Mouse (Mus musculus) hindbrain, embryonic 15.5 days (tissue): ENCODE results near the gene Shisa8. TPM values are rescaled to one million over a fixed set of nuclear protein-coding genes. Genes with fewer than 3 reads are reported as not detected.
A peak's percentile ranks its signal among the peaks of the same experiment; 100 is the strongest.

Source experiments
- ATAC-seq: fragments of 200-750 bp; cut with Nextera tagmentation; 2 replicates; pipeline ENCODE4 v1.8.0; 2017; ENCODE audit warnings: low read depth, moderate number of reproducible peaks, moderate TSS enrichment; ENCODE audit not compliant: low FRiP score
- H3K27ac ChIP-seq: fragments of 300-500 bp; sonication (generic); replicated peaks from 2 replicates; pipeline ENCODE4 v1.5.1; 2015; ENCODE audit warnings: mild to moderate bottlenecking, inconsistent platforms
- H3K27me3 ChIP-seq: fragments of 300-500 bp; sonication (generic); 2 replicates; pipeline ENCODE4 v1.6.1; 2015; ENCODE audit warnings: control low read depth, inconsistent platforms
- H3K36me3 ChIP-seq: fragments of 300-500 bp; sonication (generic); 2 replicates; pipeline ENCODE4 v1.6.1; 2015; ENCODE audit warnings: control low read depth, inconsistent platforms
- H3K4me1 ChIP-seq: fragments of 300-500 bp; sonication (generic); replicated peaks from 2 replicates; pipeline ENCODE4 v1.6.1; 2015; ENCODE audit warnings: control low read depth, inconsistent platforms
- H3K4me2 ChIP-seq: fragments of 300-500 bp; sonication (generic); 2 replicates; pipeline ENCODE4 v1.6.1; 2015; ENCODE audit warnings: moderate library complexity, mild to moderate bottlenecking, inconsistent platforms
- H3K4me3 ChIP-seq: fragments of 300-500 bp; sonication (generic); 2 replicates; pipeline ENCODE4 v1.5.1; 2015; ENCODE audit warnings: mild to moderate bottlenecking, inconsistent platforms
- H3K9ac ChIP-seq: fragments of 300-500 bp; sonication (generic); 2 replicates; pipeline ENCODE4 v1.6.1; 2015; ENCODE audit warnings: inconsistent platforms
- H3K9me3 ChIP-seq: fragments of 300-500 bp; sonication (generic); 2 replicates; pipeline ENCODE4 v1.6.1; 2016; ENCODE audit warnings: control low read depth, inconsistent platforms
- WGBS: fragments of 180-500 bp; shearing (Covaris S2); methylation state at CpG from one replicate; pipeline ENCODE4 v1.1.7; 2015; 5-methylcytosine and 5-hydroxymethylcytosine counted together
- polyA plus RNA-seq: library from polyadenylated mRNA; unstranded; fragments of >200 nt; fragmentation: Nextera tagmentation; extraction: Ambion mirVana; gene quantifications from 2 replicates; pipeline ENCODE4 v1.2.1, GENCODE M21; 2015

Gene Shisa8
- polyA plus RNA-seq, 1 experiment from 2014 or later: 4.6 TPM

DNA sequence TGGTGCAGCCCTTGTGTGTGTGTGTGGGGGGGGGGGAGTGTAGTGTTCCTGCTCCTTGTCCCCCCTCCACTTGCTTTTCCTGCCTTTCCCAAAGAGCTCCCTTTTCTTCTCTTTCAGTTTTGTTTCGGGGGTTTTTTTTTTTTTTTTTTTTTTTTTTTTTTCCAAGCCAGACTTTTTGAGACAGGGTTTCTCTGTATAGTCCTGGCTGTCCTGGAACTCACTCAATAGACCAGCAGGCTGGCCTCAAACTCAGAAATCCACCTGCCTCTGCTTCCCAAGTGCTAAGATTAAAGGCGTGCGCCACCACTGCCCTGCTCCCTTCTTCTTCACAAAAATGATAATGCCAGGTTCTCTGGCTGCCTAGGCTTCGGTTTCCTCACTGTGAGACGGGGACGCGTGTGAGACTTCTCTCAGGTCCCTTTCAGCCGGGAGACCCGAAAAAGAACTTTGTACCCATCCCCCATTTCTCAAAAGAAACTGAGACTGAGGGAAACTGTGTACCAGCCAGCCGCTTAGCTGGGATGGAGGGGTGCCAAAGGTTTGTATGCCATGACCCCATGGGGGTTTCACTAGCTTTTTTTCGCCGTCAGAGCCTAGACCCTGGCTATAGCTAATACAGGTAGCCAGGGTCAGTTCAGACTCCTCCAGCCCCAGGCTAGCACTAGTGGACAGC, 7.5 kb upstream of the Shisa8 start:
- Histone ChIP-seq H3K9me3 (no peaks in the 10 kb centered on the region), H3K27me3 (peaks cover 23% of the 10 kb centered on the region)

DNA sequence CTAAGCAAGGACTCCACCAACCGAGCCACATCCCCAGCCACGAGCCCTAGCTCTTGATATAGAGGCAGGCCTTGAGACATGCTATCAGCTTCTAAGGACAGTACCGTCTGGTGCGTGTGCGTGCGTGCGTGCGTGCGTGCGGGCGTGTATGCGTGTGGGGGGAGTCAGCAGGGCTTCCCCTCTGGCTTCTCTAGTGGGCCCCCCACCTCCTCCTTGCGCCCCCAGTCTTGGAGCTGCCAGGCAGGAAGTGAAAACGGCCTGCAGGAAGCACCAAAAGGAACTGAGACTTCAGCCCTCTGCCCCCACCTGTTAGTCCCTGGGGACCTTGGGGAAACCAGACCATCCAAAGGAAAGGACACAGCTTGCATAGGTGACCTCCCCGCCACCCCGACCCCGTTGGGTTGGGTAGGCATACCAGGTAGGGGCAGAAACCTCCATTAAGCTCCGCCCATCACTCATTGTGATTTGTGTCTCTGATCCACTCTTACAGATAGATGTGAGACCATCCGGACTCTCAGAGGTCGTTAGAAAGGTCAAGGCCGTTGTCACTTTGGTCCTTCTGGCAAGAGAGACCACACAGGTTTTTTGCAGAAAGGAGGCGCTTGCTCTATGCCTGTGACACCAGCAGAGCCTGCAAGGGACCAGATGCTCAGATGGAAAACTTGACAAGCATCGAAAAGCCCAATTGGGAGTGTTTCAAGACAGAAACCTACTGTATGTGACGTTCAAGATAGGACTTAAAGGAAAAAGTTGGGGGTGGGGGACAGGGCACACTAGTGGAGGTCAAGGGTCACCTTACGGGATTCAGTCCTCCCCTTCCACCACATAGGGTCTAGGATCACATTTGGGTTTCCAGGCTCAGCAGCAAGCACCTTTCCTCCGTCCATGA, 6.4 kb upstream of the Shisa8 start:
- no peak overlapping the region for H3K27ac ChIP-seq
- H3K9ac ChIP-seq: no peak overlapping the region
- peaks cover 24% of the 10 kb centered on the region for H3K27me3 ChIP-seq
- H3K4me2 ChIP-seq: no peak overlapping the region
- peaks cover 18% of the 10 kb centered on the region for H3K4me1 ChIP-seq
- no peak overlapping the region for H3K4me3 ChIP-seq
- H3K36me3 ChIP-seq: no peaks in the 10 kb centered on the region
- no peak for ATAC-seq
- WGBS: 79% methylated on average over 26 of the region's 26 CpGs
- H3K9me3 ChIP-seq: no peaks in the 10 kb centered on the region

More for the DNA sequence above, 7.5 kb upstream of the Shisa8 start:
- H3K4me2 ChIP-seq: no peak overlapping the region
- no peak for ATAC-seq
- peaks cover 26% of the 10 kb centered on the region for H3K4me1 ChIP-seq
- H3K27ac ChIP-seq: no peak overlapping the region
- H3K4me3 ChIP-seq: no peak overlapping the region
- no peak overlapping the region for H3K9ac ChIP-seq
- WGBS: 53% methylated on average over 12 of the region's 12 CpGs
- no peaks in the 10 kb centered on the region for H3K36me3 ChIP-seq

DNA sequence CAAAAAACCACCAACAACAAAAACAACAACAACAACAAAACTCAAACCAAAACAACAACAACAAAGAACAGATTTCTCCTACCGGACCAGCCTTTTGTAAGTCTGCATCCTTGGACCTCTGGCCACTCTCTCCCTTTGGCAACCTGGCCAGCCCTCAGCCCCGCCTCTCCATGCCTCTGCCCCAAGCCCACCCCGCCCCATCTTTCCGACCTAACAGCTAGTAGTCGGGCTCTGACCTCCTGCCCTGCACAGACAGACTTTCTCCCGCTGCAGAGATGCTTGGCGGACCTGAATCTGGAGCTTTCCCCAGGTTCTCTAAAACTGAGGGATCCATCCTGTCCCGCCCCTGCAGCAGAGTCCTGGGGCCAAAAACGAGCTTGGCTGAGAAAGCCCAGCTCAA, 5.4 kb upstream of the Shisa8 start:
- H3K36me3 ChIP-seq: no peaks in the 10 kb centered on the region
- no peak overlapping the region for H3K4me2 ChIP-seq
- H3K4me3 ChIP-seq: no peak overlapping the region
- peaks cover 14% of the 10 kb centered on the region for H3K4me1 ChIP-seq
- H3K27me3 ChIP-seq: peaks cover 34% of the 10 kb centered on the region
- H3K27ac ChIP-seq: no peak overlapping the region
- WGBS: 34% methylated on average over 9 of the region's 9 CpGs
- no peak for ATAC-seq
- H3K9me3 ChIP-seq: no peaks in the 10 kb centered on the region
- H3K9ac ChIP-seq: no peak overlapping the region

DNA sequence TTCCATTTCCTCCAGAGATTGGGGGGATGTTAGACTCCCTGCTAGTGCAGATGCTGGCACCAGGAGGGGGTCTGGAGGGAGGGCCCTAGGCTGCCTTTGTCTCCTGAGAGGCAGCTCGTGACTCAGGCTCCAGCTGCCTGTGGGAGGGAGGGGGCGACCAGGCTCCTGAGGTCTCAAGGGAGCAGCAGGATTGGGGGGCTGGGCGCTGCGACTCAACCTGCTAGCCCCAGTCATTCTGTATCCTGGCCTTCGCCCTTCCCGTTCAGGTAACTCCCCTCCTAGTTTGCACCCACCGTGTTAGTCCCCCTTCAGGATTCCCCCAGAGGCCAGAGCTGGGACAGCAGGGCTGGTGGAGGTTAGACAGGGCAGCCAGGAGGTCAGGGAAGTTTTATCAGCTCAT, 4.4 kb upstream of the Shisa8 start:
- Histone ChIP-seq H3K4me2 (no peak overlapping the region), H3K27ac (no peak overlapping the region), H3K36me3 (no peaks in the 10 kb centered on the region), H3K4me3 (no peak overlapping the region), H3K9me3 (no peaks in the 10 kb centered on the region), H3K4me1 (peaks cover 22% of the 10 kb centered on the region), H3K9ac (no peak overlapping the region), H3K27me3 (peaks cover 40% of the 10 kb centered on the region)
- no peak for ATAC-seq
- 17% methylated on average over 7 of the region's 7 CpGs for WGBS

DNA sequence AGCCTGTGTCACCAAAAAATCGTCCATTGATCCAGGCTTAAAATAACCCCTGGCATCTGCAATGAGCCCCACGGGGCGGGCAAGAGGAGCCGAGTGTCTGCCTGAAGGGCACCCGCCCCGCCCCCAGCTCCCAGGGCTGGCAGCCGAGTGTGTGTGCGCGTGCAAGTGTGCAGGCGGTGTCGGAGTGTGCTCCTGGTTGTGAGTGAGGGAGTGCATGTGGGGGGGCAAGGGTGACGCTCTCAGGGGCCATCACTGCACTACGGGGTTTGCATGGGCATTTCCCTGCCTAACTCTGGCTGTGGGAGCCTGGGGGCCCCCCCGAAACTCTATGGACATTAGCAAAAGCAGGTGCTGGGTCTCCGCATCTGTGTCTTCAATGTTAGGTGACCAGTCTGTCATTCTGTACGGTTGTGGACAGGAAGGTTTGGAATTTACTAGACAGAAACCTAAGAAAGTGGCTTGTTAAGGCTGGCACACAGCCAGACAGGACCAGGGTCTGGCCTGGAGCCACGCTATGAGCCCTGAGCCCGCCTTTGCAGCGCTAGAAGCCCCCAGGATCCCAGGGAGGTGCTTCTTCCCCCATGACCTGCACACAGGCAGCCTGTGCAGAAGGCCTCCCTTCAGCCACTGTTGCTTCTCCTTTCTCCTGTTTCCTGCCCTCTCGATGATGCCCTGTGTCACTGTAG, 3.7 kb upstream of the Shisa8 start:
- Histone ChIP-seq H3K4me3 (no peak overlapping the region), H3K4me1 (peaks cover 30% of the 10 kb centered on the region), H3K4me2 (no peak overlapping the region), H3K9me3 (no peaks in the 10 kb centered on the region), H3K36me3 (no peaks in the 10 kb centered on the region), H3K9ac (no peak overlapping the region), H3K27ac (no peak overlapping the region), H3K27me3 (peaks cover 47% of the 10 kb centered on the region)
- no peak for ATAC-seq
- WGBS: 33% methylated on average over 20 of the region's 20 CpGs

DNA sequence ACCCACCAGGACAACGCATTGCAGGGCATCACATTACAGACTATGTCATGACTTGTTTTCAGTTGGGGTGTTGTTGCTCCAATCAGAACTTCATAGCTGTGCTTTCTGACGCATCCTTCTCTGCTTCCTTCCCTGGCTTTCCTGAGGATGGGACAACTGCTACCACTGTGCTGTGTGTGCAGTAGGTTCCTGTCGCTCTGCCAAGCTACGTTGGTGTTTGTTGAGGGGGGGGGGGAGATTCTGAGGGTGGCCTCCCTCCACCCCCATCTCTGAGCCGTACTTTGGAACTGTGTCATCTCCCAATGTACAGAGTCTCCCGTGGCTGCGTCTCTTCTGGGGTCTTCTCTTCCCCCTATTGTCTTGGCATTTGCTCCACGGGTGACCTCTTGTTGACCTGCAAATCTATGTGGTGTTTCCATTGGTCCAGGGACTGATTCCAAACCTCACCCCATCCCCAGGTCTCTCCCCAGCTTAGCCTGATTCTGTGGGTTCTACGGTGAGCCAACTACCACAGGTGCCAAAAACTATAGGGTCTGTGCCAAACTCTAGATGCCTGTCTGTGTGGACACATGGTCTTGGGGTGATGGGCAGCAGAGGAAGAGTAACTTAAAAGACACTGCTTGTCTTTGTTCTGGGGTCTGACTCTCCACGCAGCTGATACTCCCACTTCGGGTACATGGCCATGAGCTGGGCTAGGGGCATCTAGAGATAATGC, 2.9 kb upstream of the Shisa8 start:
- peaks cover 55% of the 10 kb centered on the region for H3K27me3 ChIP-seq
- WGBS: 36% methylated on average over 11 of the region's 11 CpGs
- peaks cover 32% of the 10 kb centered on the region for H3K4me1 ChIP-seq
- H3K4me3 ChIP-seq: no peak overlapping the region
- no peaks in the 10 kb centered on the region for H3K36me3 ChIP-seq
- no peak overlapping the region for H3K9ac ChIP-seq
- no peak overlapping the region for H3K27ac ChIP-seq
- H3K9me3 ChIP-seq: no peaks in the 10 kb centered on the region
- ATAC-seq: no peak
- no peak overlapping the region for H3K4me2 ChIP-seq

DNA sequence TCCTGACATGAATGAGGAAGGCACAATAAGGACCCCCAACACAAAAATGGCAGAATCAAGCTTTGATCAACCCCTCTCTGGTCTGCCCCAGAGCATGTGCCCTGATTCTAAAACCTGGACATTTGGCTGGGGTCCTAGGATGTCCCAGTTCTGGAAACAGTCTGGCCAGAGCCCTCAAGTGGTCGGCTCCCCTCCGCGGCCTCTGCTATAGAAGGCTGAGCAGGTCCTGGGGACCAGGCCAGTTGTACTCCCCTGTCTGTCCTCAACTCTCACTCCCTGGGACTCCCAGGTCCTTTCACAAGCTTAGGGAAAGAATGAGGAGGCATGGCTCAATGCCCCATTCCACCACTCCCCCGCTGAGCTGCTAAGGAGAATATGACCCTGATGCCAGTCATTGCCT, 607 bp upstream of the Shisa8 start:
- Histone ChIP-seq H3K36me3 (no peaks in the 10 kb centered on the region), H3K9ac (no peak overlapping the region), H3K4me3 (no peak overlapping the region; the same call in 1 of the 2 replicates), H3K27ac (no peak overlapping the region), H3K4me1 (peaks cover 32% of the 10 kb centered on the region), H3K4me2 (no peak overlapping the region), H3K27me3 (peaks cover 74% of the 10 kb centered on the region), H3K9me3 (no peaks in the 10 kb centered on the region)
- no peak for ATAC-seq
- WGBS: 9% methylated on average over 4 of the region's 4 CpGs

DNA sequence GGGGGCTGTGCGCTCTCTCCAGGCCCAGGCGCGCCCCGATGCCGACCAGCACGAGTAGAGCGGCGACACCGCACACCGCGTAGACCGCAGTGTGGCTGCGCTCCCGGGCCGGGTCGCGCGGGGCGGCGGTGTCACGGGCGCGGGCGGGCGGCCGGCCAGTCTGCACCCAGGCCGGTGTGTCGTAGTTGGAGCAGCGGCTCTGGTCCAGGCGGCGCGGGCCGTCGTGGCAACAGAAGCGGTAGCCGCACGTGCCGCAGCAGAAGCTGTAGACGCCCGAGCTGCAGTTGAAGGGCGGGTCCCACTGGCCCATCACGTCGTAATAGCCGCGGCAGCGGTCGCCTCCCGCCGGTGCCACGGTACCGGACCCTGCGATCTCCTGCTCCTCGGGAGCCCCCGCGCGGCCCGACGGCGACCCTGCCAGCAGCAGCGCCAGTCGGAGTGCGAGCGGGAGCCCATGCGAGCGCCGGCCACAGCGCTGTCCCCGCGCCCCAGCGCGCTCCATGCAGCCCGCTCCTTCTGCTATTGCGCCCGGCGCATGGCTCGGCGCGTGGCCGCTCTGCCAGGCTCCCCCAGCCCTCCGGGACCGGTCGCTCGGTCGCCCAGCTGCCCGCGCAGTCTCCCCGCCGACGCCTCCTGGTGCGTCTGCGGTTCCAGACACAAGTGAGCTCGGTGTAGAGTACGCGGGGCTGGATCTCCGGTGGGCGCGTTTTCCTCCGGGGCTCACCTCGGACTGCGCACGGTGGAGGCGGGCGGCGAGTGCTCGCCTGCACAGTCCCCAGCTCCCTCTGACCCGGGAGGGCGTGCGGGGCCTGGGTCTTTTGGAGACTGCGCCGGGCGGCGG, 484 bp downstream of the Shisa8 start:
- H3K4me3 ChIP-seq: peak overlapping the region; percentile 47
- H3K4me1 ChIP-seq: peaks cover 40% of the 10 kb centered on the region
- H3K36me3 ChIP-seq: no peaks in the 10 kb centered on the region
- under 1% methylated on average over 85 of the region's 112 CpGs for WGBS
- H3K27ac ChIP-seq: no peak overlapping the region
- ATAC-seq: peak; percentile 65
- peaks cover 79% of the 10 kb centered on the region for H3K27me3 ChIP-seq
- H3K4me2 ChIP-seq: peak overlapping the region; percentile 77
- peak overlapping the region; percentile 39 for H3K9ac ChIP-seq
- no peaks in the 10 kb centered on the region for H3K9me3 ChIP-seq

DNA sequence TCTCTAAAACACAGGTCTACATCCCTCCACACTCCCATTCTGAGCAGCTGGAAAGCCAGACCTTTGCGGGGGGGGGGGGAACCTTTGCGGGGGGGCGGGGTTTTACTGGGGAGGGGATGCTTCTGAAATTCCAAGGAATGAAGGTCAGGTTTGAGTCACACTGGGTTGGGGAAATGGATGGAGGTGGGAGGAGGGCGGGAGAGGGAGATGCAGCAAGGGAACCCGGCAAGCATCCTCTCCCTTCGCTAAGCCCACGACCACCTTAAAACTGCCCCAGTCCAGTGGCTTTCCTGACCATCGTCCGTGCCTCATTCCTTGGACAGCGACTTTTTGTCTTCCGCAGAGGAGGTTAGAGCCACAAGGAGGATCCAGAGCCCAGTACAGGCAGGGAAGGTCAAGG, 1.3 kb downstream of the Shisa8 start:
- Histone ChIP-seq H3K4me2 (peak overlapping the region; percentile 77), H3K9ac (no peak overlapping the region), H3K9me3 (no peaks in the 10 kb centered on the region), H3K4me1 (peaks cover 40% of the 10 kb centered on the region), H3K27ac (no peak overlapping the region), H3K4me3 (peak overlapping the region; percentile 47), H3K27me3 (peaks cover 83% of the 10 kb centered on the region), H3K36me3 (no peaks in the 10 kb centered on the region)
- no peak for ATAC-seq
- WGBS: 4% methylated on average over 11 of the region's 11 CpGs

DNA sequence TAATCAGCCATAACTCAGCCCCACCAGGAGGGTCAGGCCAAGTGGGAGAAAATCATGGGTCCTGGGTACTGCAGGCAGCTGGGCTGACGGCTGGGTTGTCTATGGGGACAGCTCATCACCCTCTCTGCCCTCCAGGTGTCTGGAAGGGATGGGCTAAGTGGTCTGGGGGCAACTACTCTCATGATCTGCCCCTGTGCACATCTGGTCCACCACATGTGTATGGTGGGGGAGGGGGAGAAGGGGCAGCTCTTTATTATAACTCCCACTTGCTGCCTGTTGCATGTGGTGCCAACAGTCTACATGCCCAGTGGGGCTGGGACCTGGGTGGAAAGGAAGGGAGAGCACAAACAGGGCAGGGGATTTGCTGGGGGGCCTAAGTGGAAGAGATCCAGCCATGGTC, 1.8 kb downstream of the Shisa8 start:
- H3K27me3 ChIP-seq: peaks cover 83% of the 10 kb centered on the region
- H3K36me3 ChIP-seq: 0 out of 2 replicates have a peak, but pooled peaks cover 2% of the 10 kb centered on the region
- no peak overlapping the region for H3K9ac ChIP-seq
- H3K4me2 ChIP-seq: peak overlapping the region; percentile 77
- peak overlapping the region; percentile 47 for H3K4me3 ChIP-seq
- no peaks in the 10 kb centered on the region for H3K9me3 ChIP-seq
- peaks cover 40% of the 10 kb centered on the region for H3K4me1 ChIP-seq
- no peak for ATAC-seq
- 45% methylated on average over 1 of the region's 1 CpGs for WGBS
- H3K27ac ChIP-seq: no peak overlapping the region
